Mouse (Mus musculus) c-Kit-negative CD71-positive TER-119-positive erythroid progenitor cells, embryonic 14.5 days (primary cell): Measurements from ENCODE around the gene Cd244a.

Experiments used
- DNase-seq: peaks from one replicate; pipeline ENCODE4 v3.0.0-alpha.2; 2013; ENCODE audit warnings: low read depth, low spot score

Gene Cd244a

GRCm38 (mm10) chr1:171648840-171649239, 89.8 kb downstream of the Cd244a start:
- no peak for DNase-seq

- no peak for DNase-seq
Observed at GRCm38 (mm10) chr1:171652734-171653133, 93.7 kb downstream of the Cd244a start, which contains the start of gene Slamf7. TSS of gene Slamf7 (minus strand) at chr1:171653035.

GRCm38 (mm10) chr1:171658561-171658991, 99.6 kb downstream of the Cd244a start:
- no peak for DNase-seq
